Mouse (Mus musculus): Measurements from ENCODE around the gene Mvb12b.

- TF ChIP-seq CTCF (conservative IDR thresholded peaks at IDR 0.05; ENCODE audit: low read length) (no peak), POU5F1 (IDR thresholded peaks at IDR 0.05; ENCODE audit: borderline replicate concordance, low read length) (no peak), NANOG (IDR thresholded peaks at IDR 0.05; ENCODE audit: borderline replicate concordance, low read length) (no peak)
Measured at GRCm38 (mm10) chr2:33892354-33892753, 4.6 kb upstream of the Mvb12b start.

Data from E14TG2a.4 (cell line).